Mouse (Mus musculus): Measurements from ENCODE around the gene Gpx6.
A peak's percentile ranks its signal among the peaks of the same experiment; 100 is the strongest.

Gene Gpx6

DNA sequence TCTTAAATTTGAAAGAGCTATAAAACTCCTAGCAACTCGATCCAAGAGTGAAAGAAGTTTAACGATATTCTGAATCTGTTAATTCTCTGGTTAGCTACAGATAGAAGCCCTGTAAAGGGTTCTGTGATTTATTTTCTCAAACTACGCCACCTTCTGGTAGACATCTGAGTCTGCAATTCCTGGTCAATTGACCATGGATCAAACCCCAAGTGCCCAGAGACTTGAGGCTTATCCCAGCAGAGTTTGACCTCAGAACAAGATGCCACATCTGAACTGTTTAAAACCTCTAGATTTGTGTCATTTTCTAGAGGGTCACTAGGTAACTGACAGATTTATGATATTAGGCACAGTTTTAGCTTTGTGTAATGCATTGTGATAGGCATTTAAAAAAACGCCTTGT, 14.3 kb downstream of the Gpx6 start:
- DNase-seq: no peak

DNA sequence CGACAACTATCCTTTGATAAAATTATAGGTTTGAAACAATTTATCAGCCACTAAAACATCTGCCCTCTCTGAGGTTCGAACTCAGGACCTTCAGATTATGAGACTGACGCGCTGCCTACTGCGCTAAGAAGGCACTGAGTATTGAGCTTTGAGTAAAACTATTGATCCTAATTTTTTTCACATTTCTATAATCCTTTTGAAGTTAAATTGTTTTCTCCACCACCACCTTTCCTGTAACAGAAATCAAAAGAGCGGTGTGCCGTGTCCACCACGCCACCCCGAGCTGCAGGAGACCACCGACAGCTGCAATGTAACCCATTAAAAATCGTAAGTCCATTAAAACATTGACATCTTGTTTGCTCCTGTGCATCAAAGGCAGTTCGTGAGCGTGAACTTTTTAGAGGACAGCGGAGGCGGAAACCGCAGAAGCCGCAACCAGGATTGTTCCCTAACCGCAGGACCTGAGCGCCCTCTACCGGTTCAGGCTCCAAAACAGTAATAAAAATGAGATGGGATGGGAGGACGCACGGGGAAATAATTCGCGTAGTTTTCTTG, 14.8 kb downstream of the Gpx6 start:
- peak; percentile 4 to 12 for DNase-seq

DNA sequence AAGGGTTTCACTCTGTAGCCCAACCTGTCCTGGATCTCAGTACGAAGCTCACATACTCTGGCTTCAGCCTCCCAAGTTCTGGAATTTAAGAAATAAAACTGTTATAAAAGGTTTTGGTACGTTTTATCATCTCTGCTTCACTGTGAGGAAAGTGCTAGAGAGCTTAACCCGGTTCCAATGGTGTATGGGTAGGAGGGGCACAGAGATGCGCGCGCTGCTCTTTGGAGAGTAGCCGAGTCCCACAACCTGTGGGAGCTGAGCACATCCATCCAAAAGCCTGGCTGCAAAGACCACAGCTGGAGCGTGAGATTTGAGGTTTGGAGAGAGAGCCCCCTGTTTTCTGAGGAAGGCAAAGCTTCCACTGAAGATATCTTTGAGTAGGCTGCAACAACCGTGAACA, 15.5 kb downstream of the Gpx6 start:
- DNase-seq: no peak

DNA sequence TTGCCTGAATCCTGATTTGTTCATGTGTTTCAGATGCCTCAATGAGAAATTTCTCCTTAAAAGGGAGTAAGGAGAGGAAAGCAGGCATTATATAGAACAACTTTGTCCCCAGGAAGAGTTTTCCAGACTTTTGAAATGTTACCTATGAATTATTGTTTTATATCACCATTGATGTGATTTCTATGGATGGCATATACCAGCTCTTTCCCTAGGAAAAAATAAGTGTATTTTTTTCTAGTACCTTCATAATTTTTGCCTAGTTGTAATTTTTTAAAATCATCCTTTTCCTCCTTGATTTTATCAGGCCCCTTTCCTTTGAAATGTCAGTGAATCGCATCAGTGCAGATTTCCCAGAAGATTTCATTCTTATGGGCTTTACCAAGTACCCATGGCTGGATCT, 34.7 kb downstream of the Gpx6 start, which contains the start of gene Olfr1367:
Olfr1367 (plus strand) TSS at position 301 of the 400 bp plus-strand sequence.
- no peak for DNase-seq

DNA sequence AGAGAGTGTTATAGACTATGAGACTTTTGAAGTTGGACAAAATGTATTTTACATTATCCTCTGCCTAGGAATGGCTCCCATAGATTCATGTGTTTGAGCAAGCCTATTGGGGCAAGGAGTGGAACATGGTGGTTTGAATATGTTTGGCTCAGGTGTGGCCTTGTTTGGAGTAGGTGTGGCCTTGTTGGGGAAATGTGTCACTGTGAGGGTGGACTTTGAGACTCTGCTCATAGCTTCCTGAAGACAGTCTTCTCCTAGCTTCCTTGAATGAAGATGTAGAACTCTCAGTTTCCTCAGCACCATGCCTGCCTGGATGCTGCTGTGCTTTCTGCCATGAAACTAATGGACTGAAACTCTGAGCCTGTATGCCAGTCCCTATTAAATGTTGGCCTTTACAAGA, 38.7 kb downstream of the Gpx6 start:
- DNase-seq: no peak

DNA sequence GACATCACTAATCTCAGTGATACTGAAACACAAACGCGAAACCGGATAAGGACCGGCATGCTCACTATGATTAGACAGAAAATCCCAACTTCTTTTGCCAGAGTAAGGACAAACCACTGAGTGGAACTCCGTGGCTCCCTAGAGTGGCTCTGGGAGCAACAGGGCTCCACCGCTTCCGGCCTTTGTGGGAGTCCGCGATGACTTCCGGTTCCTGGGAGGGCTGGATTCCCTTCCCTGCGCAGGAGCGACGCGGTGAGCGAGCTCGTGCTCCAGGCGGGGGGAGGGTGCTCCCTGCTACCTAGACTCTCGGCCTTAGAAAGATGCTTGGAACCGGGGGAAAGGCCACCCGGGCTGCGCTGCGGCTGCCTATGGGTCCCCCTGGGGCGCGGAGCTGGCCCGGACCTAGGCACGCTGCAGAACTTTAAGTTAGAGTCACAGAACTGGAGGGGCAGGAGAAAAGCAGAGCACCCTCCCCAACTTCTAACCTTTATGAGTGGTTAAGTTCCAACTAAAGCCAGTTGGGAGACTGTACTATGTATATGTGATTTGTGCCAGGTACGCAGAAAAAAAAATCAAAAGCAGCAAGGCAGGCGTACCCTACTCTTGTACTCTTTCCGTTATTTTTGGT, 50.8 kb downstream of the Gpx6 start, which contains the start of gene Zscan12:
Zscan12 (plus strand) TSS at position 200 of the 628 bp plus-strand sequence.
- DNase-seq: peak; percentile 76 to 82

DNA sequence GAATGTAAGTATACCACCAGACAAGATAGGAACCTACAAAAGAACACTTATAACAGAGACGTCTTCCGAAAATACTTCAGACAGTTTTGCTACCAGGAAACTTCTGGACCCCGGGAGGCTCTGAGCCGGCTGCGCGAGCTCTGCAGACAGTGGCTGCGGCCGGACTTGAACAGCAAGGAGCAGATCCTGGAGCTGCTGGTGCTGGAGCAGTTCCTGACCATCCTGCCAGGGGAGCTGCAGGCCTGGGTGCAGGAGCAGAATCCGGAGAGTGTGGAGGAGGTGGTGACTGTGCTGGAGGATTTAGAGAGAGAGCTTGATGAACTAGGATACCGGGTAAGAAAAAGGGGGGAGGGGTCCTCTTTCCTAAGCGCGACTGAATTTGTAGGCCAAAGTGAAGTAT, 51.8 kb downstream of the Gpx6 start:
- no peak for DNase-seq

DNA sequence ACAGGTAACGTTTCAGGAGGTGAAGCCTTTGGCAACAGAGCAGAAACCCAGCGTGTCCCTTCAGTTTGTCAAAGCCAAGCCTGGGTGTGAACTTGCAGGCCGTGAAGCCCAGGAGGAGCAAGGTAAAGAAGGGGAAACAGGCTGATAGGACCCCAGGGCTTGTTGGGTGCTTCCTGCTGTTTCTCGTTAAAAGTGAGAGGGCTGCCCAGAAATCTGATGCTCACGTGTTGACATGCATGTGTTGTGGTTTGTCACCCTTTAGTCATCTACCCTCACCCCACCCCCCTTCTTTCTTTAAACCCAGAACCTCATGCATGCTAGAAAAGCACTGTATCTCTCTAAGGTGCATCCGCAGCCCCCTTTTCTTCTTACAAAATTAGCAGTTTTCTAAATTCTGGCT, 54.7 kb downstream of the Gpx6 start:
- DNase-seq: no peak

Measured in thymus, adult 18-20 months (tissue).